Comparison of ENCODE assay signal across 22 mouse cellular contexts in genomic region chr3:107945729-107946128, GRCm38 (mm10). TPM values are rescaled to one million over a fixed set of nuclear protein-coding genes. Genes with fewer than 3 reads are reported as not detected.
A peak's percentile ranks its signal among the peaks of the same experiment; 100 is the strongest.
DNase-seq lines count a peak whose midpoint lies in the region; ATAC-seq and TF ChIP-seq lines count a peak whose summit lies in the region.
"Had no signal": no experiment of that assay in that cellular context is flagged by ENCODE, and none has a peak within 500 bp of the region (broad histone marks: within the 10 kb centered on the region; RNA-seq: fewer than 3 reads in every experiment).

No protein-coding gene starts in this region.

- 0 out of 2 replicates have a peak, but pooled peaks cover 3% of the 10 kb centered on the region for H3K4me1 ChIP-seq in midbrain, postnatal 0 days (ENCODE audit: insufficient read depth, low read length)
- H3K4me1 ChIP-seq in midbrain, embryonic 10.5 days: peaks cover 10% of the 10 kb centered on the region
- H3K4me1 ChIP-seq in E14TG2a.4 (replicated peaks; ENCODE audit: low read depth, low read length): peaks cover 8% of the 10 kb centered on the region; the same call in 1 of the 2 replicates
- H3K4me1 ChIP-seq: liver, embryonic 15.5 days had no signal

- no peak for ATAC-seq in midbrain, postnatal 0 days (ENCODE audit: low FRiP score)
- no peak for ATAC-seq in granulocyte monocyte progenitor cell, adult 5-6 weeks (replicated peaks; ENCODE audit: poor library complexity, severe bottlenecking)

- 63% methylated on average over 4 of the region's 4 CpGs for WGBS in midbrain, postnatal 0 days
- 48% methylated on average over 4 of the region's 4 CpGs for WGBS in midbrain, embryonic 10.5 days

- no peak overlapping the region for H3K9ac ChIP-seq in midbrain, postnatal 0 days (replicated peaks; ENCODE audit: low read length, poor library complexity, severe bottlenecking)
- H3K9ac ChIP-seq: heart, embryonic 13.5 days; liver, embryonic 15.5 days; neural tube, embryonic 12.5 days had no signal

- no peaks in the 10 kb centered on the region for H3K36me3 ChIP-seq in midbrain, postnatal 0 days (ENCODE audit: insufficient read depth, low read length)
- H3K36me3 ChIP-seq in midbrain, embryonic 10.5 days: no peaks in the 10 kb centered on the region
- H3K36me3 ChIP-seq in E14TG2a.4 (ENCODE audit: insufficient read depth, low read length): no peaks in the 10 kb centered on the region
- H3K36me3 ChIP-seq: heart, embryonic 13.5 days; liver, embryonic 15.5 days; neural tube, embryonic 12.5 days had no signal

- no peak overlapping the region for H3K4me2 ChIP-seq in midbrain, postnatal 0 days (ENCODE audit: low read depth, low read length, poor library complexity, severe bottlenecking)
- H3K4me2 ChIP-seq: heart, embryonic 13.5 days; liver, embryonic 15.5 days; neural tube, embryonic 12.5 days had no signal

- H3K9me3 ChIP-seq in midbrain, postnatal 0 days (ENCODE audit: low read length): no peaks in the 10 kb centered on the region
- no peaks in the 10 kb centered on the region for H3K9me3 ChIP-seq in midbrain, embryonic 10.5 days (replicated peaks)
- H3K9me3 ChIP-seq in E14TG2a.4 (ENCODE audit: low read length): peaks cover 9% of the 10 kb centered on the region
- H3K9me3 ChIP-seq: heart, embryonic 13.5 days; liver, embryonic 15.5 days; neural tube, embryonic 12.5 days had no signal

- DNase-seq in layer of hippocampus, adult 2 months (ENCODE audit: low spot score in 2 of 2): no peak
- no peak for DNase-seq in layer of hippocampus, postnatal 36 days
- no peak for DNase-seq in midbrain, postnatal 0 days (ENCODE audit: low spot score)
- no peak for DNase-seq in midbrain, embryonic 10.5 days (ENCODE audit: low spot score)
- peak; percentile 35 for DNase-seq in R1 (ENCODE audit: low read depth, low spot score)
- DNase-seq in heart, adult 9 months (ENCODE audit: low spot score in 2 of 2): no peak
- DNase-seq: adrenal gland, postnatal 36 days; cerebellum, postnatal 14 days; gastrocnemius, postnatal 14 days; kidney, postnatal 14 days; right cerebral cortex, postnatal 14 days had no signal

- peak; percentile 40 for TF ChIP-seq CTCF in layer of hippocampus, adult 2 months (conservative IDR thresholded peaks at IDR 0.05)
- TF ChIP-seq CTCF in midbrain, postnatal 0 days (IDR thresholded peaks at IDR 0.05): peak; percentile 14; the same call in 1 of the 2 replicates
- peak; percentile 37 for TF ChIP-seq CTCF in E14TG2a.4 (conservative IDR thresholded peaks at IDR 0.05; ENCODE audit: low read length)

- H3K27ac ChIP-seq in layer of hippocampus, adult 2 months: peak overlapping the region; percentile 4; the same call in 1 of the 2 replicates
- H3K27ac ChIP-seq in midbrain, postnatal 0 days (ENCODE audit: low read depth, low read length): no peak overlapping the region
- no peak overlapping the region for H3K27ac ChIP-seq in midbrain, embryonic 10.5 days (replicated peaks)
- H3K27ac ChIP-seq: heart, embryonic 13.5 days; liver, embryonic 15.5 days; neural tube, embryonic 12.5 days had no signal

- H3K4me3 ChIP-seq in layer of hippocampus, adult 2 months: no peak overlapping the region
- no peak overlapping the region for H3K4me3 ChIP-seq in midbrain, postnatal 0 days (ENCODE audit: low read depth, low read length)
- no peak overlapping the region for H3K4me3 ChIP-seq in midbrain, embryonic 10.5 days
- H3K4me3 ChIP-seq in E14TG2a.4 (replicated peaks; ENCODE audit: low read length): no peak overlapping the region
- H3K4me3 ChIP-seq: heart, embryonic 13.5 days; liver, embryonic 15.5 days; neural tube, embryonic 12.5 days had no signal

- no peaks in the 10 kb centered on the region for H3K27me3 ChIP-seq in midbrain, postnatal 0 days (ENCODE audit: insufficient read depth, low read length)
- H3K27me3 ChIP-seq in midbrain, embryonic 10.5 days (ENCODE audit: low read depth, poor library complexity, severe bottlenecking): no peaks in the 10 kb centered on the region
- no peaks in the 10 kb centered on the region for H3K27me3 ChIP-seq in E14TG2a.4 (ENCODE audit: insufficient read depth, low read length)
- H3K27me3 ChIP-seq: liver, embryonic 15.5 days; neural tube, embryonic 12.5 days had no signal

RNA-seq across cellular contexts. Expression of gene Gstm6, which starts 2.2 kb away (rescaled TPM):
- total RNA-seq in layer of hippocampus, adult 2 months (2021): 10 to 100 TPM; 16.6 to 19.5 TPM
- 10 to 100 TPM; 15.0 to 16.0 TPM for total RNA-seq in layer of hippocampus, postnatal 36 days (2021)
- total RNA-seq in midbrain, postnatal 0 days (2014; rRNA removed): 16.7 and 25.5 TPM in 2 replicates
- polyA plus RNA-seq in midbrain, postnatal 0 days (2015; fragmentation: Nextera tagmentation; extraction: Ambion mirVana): 27.2 and 31.6 TPM in 2 replicates
- 13.1 and 13.4 TPM in 2 replicates for polyA plus RNA-seq in midbrain, embryonic 10.5 days (2016; fragmentation: Nextera tagmentation; extraction: Ambion mirVana)
- not detected in 2 replicates for total RNA-seq in granulocyte monocyte progenitor cell, adult 5-6 weeks (2014; fragmentation: Nextera tagmentation)
- not detected in 2 replicates for total RNA-seq in granulocyte monocyte progenitor cell, adult 5-6 weeks (2017)
- total RNA-seq: hematopoietic stem cell, adult 5-6 weeks had no signal

RNA-seq across cellular contexts. Expression of gene Gstm7, which starts 14.1 kb away (rescaled TPM):
- total RNA-seq in layer of hippocampus, adult 2 months (2021): 100 to 1,000 TPM; 173 to 177 TPM
- total RNA-seq in layer of hippocampus, postnatal 36 days (2021): 100 to 1,000 TPM; 161 to 173 TPM
- total RNA-seq in midbrain, postnatal 0 days (2014; rRNA removed): 28.5 and 36.4 TPM in 2 replicates
- 38.3 and 38.9 TPM in 2 replicates for polyA plus RNA-seq in midbrain, postnatal 0 days (2015; fragmentation: Nextera tagmentation; extraction: Ambion mirVana)
- 20.6 and 39.5 TPM in 2 replicates for polyA plus RNA-seq in midbrain, embryonic 10.5 days (2016; fragmentation: Nextera tagmentation; extraction: Ambion mirVana)
- total RNA-seq in granulocyte monocyte progenitor cell, adult 5-6 weeks (2014; fragmentation: Nextera tagmentation): 7.1 and 11.3 TPM in 2 replicates
- 1.8 and 7.3 TPM in 2 replicates for total RNA-seq in granulocyte monocyte progenitor cell, adult 5-6 weeks (2017)

RNA-seq across cellular contexts. Expression of gene Gstm3, which starts 23.4 kb away (rescaled TPM):
- not detected for total RNA-seq in layer of hippocampus, adult 2 months (2021)
- not detected for total RNA-seq in layer of hippocampus, postnatal 36 days (2021)
- total RNA-seq in midbrain, postnatal 0 days (2014; rRNA removed): not detected in 2 replicates
- polyA plus RNA-seq in midbrain, postnatal 0 days (2015; fragmentation: Nextera tagmentation; extraction: Ambion mirVana): not detected in 2 replicates
- polyA plus RNA-seq in midbrain, embryonic 10.5 days (2016; fragmentation: Nextera tagmentation; extraction: Ambion mirVana): not detected in 2 replicates
- total RNA-seq in granulocyte monocyte progenitor cell, adult 5-6 weeks (2014; fragmentation: Nextera tagmentation): not detected in 2 replicates
- not detected in 2 replicates for total RNA-seq in granulocyte monocyte progenitor cell, adult 5-6 weeks (2017)
- total RNA-seq: adrenal gland, postnatal 36 days; ES-E14; gastrocnemius, postnatal 14 days; hematopoietic stem cell, adult 5-6 weeks; layer of hippocampus, postnatal 10 days; left cerebral cortex, postnatal 25 days; megakaryocyte progenitor cell, adult 5-6 weeks had no signal
- polyA plus RNA-seq: embryonic facial prominence, embryonic 11.5 days; heart, embryonic 13.5 days; neural tube, embryonic 12.5 days had no signal

RNA-seq across cellular contexts. Expression of gene Gstm2, which starts 40.5 kb away (rescaled TPM):
- 1 to 10 TPM; 2.3 to 3.6 TPM for total RNA-seq in layer of hippocampus, adult 2 months (2021)
- 1 to 10 TPM; 3.1 to 3.6 TPM for total RNA-seq in layer of hippocampus, postnatal 36 days (2021)
- 8.5 and 10.2 TPM in 2 replicates for total RNA-seq in midbrain, postnatal 0 days (2014; rRNA removed)
- polyA plus RNA-seq in midbrain, postnatal 0 days (2015; fragmentation: Nextera tagmentation; extraction: Ambion mirVana): 13.0 and 14.8 TPM in 2 replicates
- 11.6 and 12.6 TPM in 2 replicates for polyA plus RNA-seq in midbrain, embryonic 10.5 days (2016; fragmentation: Nextera tagmentation; extraction: Ambion mirVana)
- 2.2 and 6.2 TPM in 2 replicates for total RNA-seq in granulocyte monocyte progenitor cell, adult 5-6 weeks (2014; fragmentation: Nextera tagmentation)
- 4.3 and 5.6 TPM in 2 replicates for total RNA-seq in granulocyte monocyte progenitor cell, adult 5-6 weeks (2017)

RNA-seq across cellular contexts. Expression of gene Gstm5, which starts 50.1 kb away (rescaled TPM):
- total RNA-seq in layer of hippocampus, adult 2 months (2021): 100 to 1,000 TPM; 282 to 304 TPM
- total RNA-seq in layer of hippocampus, postnatal 36 days (2021): 100 to 1,000 TPM; 258 to 289 TPM
- total RNA-seq in midbrain, postnatal 0 days (2014; rRNA removed): 142 and 166 TPM in 2 replicates
- 316 and 320 TPM in 2 replicates for polyA plus RNA-seq in midbrain, postnatal 0 days (2015; fragmentation: Nextera tagmentation; extraction: Ambion mirVana)
- polyA plus RNA-seq in midbrain, embryonic 10.5 days (2016; fragmentation: Nextera tagmentation; extraction: Ambion mirVana): 240 and 243 TPM in 2 replicates
- total RNA-seq in granulocyte monocyte progenitor cell, adult 5-6 weeks (2014; fragmentation: Nextera tagmentation): 16.0 and 24.7 TPM in 2 replicates
- 13.2 and 18.3 TPM in 2 replicates for total RNA-seq in granulocyte monocyte progenitor cell, adult 5-6 weeks (2017)

Comparison
In these comparisons a context has a peak if more than half of its experiments do, and no peak if none do; other contexts are left out.
1. RNA of gene Gstm6, which starts 2.2 kb away (total RNA-seq): 16.7 to 25.5 TPM in midbrain, postnatal 0 days, 16.6 to 19.5 TPM in layer of hippocampus, adult 2 months and 15.0 to 16.0 TPM in layer of hippocampus, postnatal 36 days; not detected in granulocyte monocyte progenitor cell, adult 5-6 weeks; every median in the first group is over 10 times any median in the second.
2. Peak in every context shown above with its lines, with median percentiles within 50 percentile points of each other: CTCF ChIP-seq.